Mouse (Mus musculus) embryonic facial prominence, embryonic 14.5 days (tissue): ENCODE data around the gene Vrtn. TPM values are rescaled to one million over a fixed set of nuclear protein-coding genes. Genes with fewer than 3 reads are reported as not detected.

ENCODE experiments used
- ATAC-seq: fragments of 200-750 bp; cut with Nextera tagmentation; 2 replicates; pipeline ENCODE4 v1.8.0; 2017; ENCODE audit warnings: low read depth, moderate number of reproducible peaks, moderate TSS enrichment
- DNase-seq: peaks from one replicate; pipeline ENCODE4 v3.0.0-alpha.2; 2015; ENCODE audit warnings: low spot score
- H3K27ac ChIP-seq: fragments of 300-500 bp; sonication (generic); replicated peaks from 2 replicates; pipeline ENCODE4 v1.5.1; 2014; ENCODE audit warnings: low read depth, mild to moderate bottlenecking, low read length, moderate library complexity
- H3K27me3 ChIP-seq: fragments of 300-500 bp; sonication (generic); replicated peaks from 2 replicates; pipeline ENCODE4 v1.6.1; 2014; ENCODE audit warnings: low read length; ENCODE audit not compliant: control insufficient read depth, insufficient read depth
- H3K36me3 ChIP-seq: fragments of 300-500 bp; sonication (generic); 2 replicates; pipeline ENCODE4 v1.6.1; 2014; ENCODE audit warnings: low read length, mixed read lengths; ENCODE audit not compliant: control insufficient read depth, insufficient read depth
- H3K4me1 ChIP-seq: fragments of 300-500 bp; sonication (generic); 2 replicates; pipeline ENCODE4 v1.6.1; 2014; ENCODE audit warnings: antibody characterized with exemption, low read length; ENCODE audit not compliant: control insufficient read depth, insufficient read depth
- H3K4me2 ChIP-seq: fragments of 300-500 bp; sonication (generic); 2 replicates; pipeline ENCODE4 v1.6.1; 2014; ENCODE audit warnings: low read depth, mild to moderate bottlenecking, low read length, moderate library complexity, mixed read lengths
- H3K4me3 ChIP-seq: fragments of 300-500 bp; sonication (generic); 2 replicates; pipeline ENCODE4 v1.5.1; 2014; ENCODE audit warnings: low read depth, mild to moderate bottlenecking, low read length
- H3K9ac ChIP-seq: fragments of 300-500 bp; sonication (generic); 2 replicates; pipeline ENCODE4 v1.6.1; 2014; ENCODE audit warnings: low read depth, mild to moderate bottlenecking, low read length, moderate library complexity, mixed read lengths
- H3K9me3 ChIP-seq: fragments of 300-500 bp; sonication (generic); 2 replicates; pipeline ENCODE4 v1.6.1; 2016; ENCODE audit warnings: low read length; ENCODE audit not compliant: control insufficient read depth
- WGBS: fragments of 180-500 bp; shearing (Covaris S2); extraction: QIAGEN DNeasy Blood & Tissue Kit; methylation state at CpG from one replicate; pipeline ENCODE4 v1.1.7; 2014; 5-methylcytosine and 5-hydroxymethylcytosine counted together
- polyA plus RNA-seq: library from polyadenylated mRNA; unstranded; fragments of >200 nt; fragmentation: Nextera tagmentation; extraction: Ambion mirVana; gene quantifications from 2 replicates; pipeline ENCODE4 v1.2.1, GENCODE M21; 2014

The Vrtn gene
- polyA plus RNA-seq: not detected in 2 replicates

DNA sequence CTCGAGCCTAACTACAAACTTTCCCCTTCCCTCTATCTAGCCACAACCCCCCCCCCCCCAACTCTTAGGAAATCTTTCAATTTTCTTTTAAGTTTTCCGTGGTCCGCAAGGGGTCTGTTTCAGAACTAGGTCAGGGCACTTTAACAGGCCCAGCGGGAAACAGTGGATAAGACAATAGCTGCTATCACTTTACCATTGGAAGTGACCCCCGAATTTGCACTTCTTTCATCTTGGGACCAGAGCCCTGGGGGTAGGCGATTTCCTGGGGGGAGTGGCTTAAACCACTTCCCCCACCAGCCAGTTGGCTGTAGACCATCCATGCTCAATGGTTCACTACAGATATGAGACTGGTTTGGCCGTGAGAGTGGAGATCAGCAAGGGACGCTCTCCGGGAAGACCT, at the start of gene Vrtn:
Gene Vrtn (plus strand): TSS at position 366 of the 400 bp plus-strand sequence.
- Histone ChIP-seq H3K36me3 (no peaks in the 10 kb centered on the region), H3K4me2 (no peak within 1 kb of the TSS), H3K9ac (no peak within 1 kb of the TSS), H3K4me1 (no peaks in the 10 kb centered on the region), H3K4me3 (no peak within 1 kb of the TSS), H3K27me3 (peaks cover 50% of the 10 kb centered on the region), H3K27ac (no peak within 1 kb of the TSS), H3K9me3 (no peaks in the 10 kb centered on the region)
- ATAC-seq (no peak), DNase-seq (no peak)
- WGBS: 4% methylated on average over 9 of the region's 9 CpGs

DNA sequence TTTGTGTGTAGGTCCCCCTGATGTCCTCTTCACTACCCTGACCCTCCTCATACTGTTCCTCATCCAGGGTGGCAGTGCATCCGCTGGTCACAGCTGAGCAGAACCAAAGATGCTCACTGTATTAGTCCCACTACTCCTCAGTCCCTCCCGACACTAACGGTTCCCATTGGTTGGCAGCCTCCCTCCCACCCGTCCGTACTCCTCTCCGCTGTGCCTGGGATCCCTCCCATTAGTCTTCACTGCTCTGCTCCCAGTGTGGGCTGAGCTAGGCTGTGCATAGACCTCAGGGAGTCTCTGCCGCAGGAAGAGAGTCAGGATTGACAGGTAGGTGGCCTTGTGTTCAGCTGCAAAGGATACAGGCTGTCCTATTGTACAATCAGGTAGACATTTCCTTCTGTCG, 42.5 kb upstream of the Vrtn start:
- Histone ChIP-seq H3K27me3 (no peaks in the 10 kb centered on the region), H3K36me3 (0 out of 2 replicates have a peak, but pooled peaks cover 7% of the 10 kb centered on the region), H3K9ac (no peak overlapping the region), H3K4me2 (no peak overlapping the region), H3K27ac (no peak overlapping the region), H3K4me1 (no peaks in the 10 kb centered on the region), H3K9me3 (no peaks in the 10 kb centered on the region), H3K4me3 (no peak overlapping the region)
- no peak for ATAC-seq
- no peak for DNase-seq
- WGBS: 19% methylated on average over 8 of the region's 8 CpGs

DNA sequence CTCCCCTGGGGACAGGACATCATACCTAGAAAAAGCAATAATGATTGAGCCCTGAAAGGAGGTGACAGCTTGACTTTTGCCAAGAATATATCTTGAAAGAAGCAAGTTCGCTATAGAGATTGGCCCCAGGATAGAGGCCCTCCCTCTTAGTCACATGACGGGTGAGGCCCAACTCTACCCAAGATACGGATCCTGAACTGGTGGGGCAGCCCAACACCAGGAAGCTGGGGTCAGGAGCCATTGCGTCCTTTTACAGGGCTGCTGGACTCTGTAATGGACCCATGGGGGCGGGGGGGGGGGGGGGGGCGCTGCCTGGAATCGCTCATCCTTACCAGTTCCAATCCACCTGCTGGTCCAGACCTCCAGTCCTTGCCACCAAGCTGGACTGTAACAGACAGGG, 36.8 kb upstream of the Vrtn start:
- DNase-seq (no peak), ATAC-seq (no peak)
- H3K36me3 ChIP-seq: peaks cover 25% of the 10 kb centered on the region; the same call in 1 of the 2 replicates
- H3K4me3 ChIP-seq: no peak overlapping the region
- 82% methylated on average over 5 of the region's 7 CpGs for WGBS
- H3K9ac ChIP-seq: no peak overlapping the region
- no peak overlapping the region for H3K4me2 ChIP-seq
- no peaks in the 10 kb centered on the region for H3K4me1 ChIP-seq
- no peak overlapping the region for H3K27ac ChIP-seq
- no peaks in the 10 kb centered on the region for H3K9me3 ChIP-seq
- no peaks in the 10 kb centered on the region for H3K27me3 ChIP-seq

DNA sequence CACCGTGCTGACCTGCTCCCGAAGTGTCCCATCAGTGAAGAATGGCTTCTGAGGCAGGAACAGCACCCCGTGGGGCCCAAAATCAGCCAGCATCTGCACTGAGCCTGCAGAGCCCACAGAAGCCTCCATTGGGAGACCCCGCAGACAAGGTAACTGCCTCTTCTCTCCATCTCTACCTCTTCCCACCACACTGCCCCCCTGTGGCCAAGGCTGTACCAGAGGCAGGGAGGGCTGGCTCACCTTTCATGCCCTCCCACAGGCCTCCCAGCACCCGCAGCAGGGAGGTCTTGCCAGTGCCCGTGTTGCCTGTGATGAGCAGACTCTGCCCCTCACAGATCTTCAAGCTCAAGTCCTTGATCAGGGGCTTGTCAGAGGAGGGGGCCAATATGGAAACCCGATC, 35.0 kb upstream of the Vrtn start:
- H3K27ac ChIP-seq: no peak overlapping the region
- H3K4me3 ChIP-seq: no peak overlapping the region
- H3K27me3 ChIP-seq: no peaks in the 10 kb centered on the region
- H3K9ac ChIP-seq: no peak overlapping the region
- DNase-seq (no peak), ATAC-seq (no peak)
- H3K4me2 ChIP-seq: no peak overlapping the region
- 76% methylated on average over 7 of the region's 7 CpGs for WGBS
- H3K36me3 ChIP-seq: peaks cover 29% of the 10 kb centered on the region; the same call in 1 of the 2 replicates
- no peaks in the 10 kb centered on the region for H3K9me3 ChIP-seq
- no peaks in the 10 kb centered on the region for H3K4me1 ChIP-seq

DNA sequence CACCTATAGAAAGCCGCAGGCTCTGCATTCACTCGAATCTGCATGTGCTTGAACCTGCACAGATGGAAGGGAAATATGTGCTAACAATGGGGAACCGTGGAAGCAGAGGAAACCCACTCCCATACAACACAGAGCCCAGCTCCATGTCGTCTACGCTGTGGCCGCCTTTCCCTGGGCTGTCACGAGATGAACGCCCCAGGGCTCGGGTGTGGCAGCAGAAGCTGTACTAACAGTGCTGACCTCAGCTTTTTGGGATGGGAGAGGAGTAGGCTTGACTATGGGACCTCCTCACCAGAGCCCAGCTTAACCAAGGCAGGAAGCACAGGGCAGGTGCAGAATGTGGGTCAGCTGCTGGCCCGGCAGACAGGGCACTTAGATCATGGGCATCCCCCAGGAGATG, 29.1 kb upstream of the Vrtn start:
- Histone ChIP-seq H3K36me3 (peaks cover 31% of the 10 kb centered on the region; the same call in 1 of the 2 replicates), H3K9me3 (no peaks in the 10 kb centered on the region), H3K9ac (no peak overlapping the region), H3K27me3 (no peaks in the 10 kb centered on the region), H3K27ac (no peak overlapping the region), H3K4me1 (no peaks in the 10 kb centered on the region), H3K4me3 (no peak overlapping the region), H3K4me2 (no peak overlapping the region)
- no peak for ATAC-seq
- WGBS: 85% methylated on average over 10 of the region's 10 CpGs
- DNase-seq: no peak

DNA sequence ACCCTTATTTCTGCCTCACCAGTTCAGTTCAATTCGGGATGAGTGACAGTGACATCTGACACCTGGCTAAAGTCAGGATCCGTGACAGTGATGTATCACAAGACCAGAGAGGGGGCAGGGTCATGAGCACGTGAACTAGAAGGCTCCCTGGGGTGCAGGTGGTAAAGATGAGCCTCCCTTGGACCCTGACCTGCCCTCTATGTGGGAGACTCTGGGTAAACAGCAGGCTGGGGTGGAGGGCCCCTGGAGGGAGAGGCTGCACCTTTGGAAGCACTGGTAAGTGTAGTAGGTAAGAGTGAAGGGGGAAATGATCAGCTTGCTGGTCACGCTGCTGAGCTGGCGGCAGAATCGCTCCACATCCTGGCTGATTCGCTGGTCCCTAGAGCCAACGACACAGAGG, 28.3 kb upstream of the Vrtn start:
- Histone ChIP-seq H3K4me1 (no peaks in the 10 kb centered on the region), H3K9ac (no peak overlapping the region), H3K27ac (no peak overlapping the region), H3K9me3 (no peaks in the 10 kb centered on the region), H3K27me3 (no peaks in the 10 kb centered on the region), H3K4me2 (no peak overlapping the region), H3K4me3 (no peak overlapping the region), H3K36me3 (peaks cover 27% of the 10 kb centered on the region; the same call in 1 of the 2 replicates)
- ATAC-seq (no peak), DNase-seq (no peak)
- 64% methylated on average over 8 of the region's 8 CpGs for WGBS

DNA sequence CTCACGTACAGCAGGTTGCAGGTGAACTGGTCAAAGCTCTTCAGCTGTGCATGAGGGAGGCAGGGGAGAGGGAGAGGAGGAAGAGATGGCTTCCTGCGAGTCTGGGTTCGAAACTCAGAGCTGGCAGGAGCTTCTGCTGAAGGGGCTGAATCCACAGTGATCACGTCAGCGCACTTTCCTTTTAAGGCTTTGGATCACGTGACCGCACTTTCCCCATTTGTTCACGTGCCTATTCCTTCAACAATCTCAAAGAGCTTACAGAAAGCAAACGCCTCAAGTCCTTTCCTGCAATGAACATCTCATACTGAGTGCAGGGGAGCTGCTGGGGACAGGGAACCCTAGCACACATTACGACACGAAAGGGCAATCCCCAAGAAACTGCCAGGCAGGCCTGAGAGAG, 26.8 kb upstream of the Vrtn start:
- H3K9ac ChIP-seq: no peak overlapping the region
- H3K36me3 ChIP-seq: peaks cover 18% of the 10 kb centered on the region; the same call in 1 of the 2 replicates
- H3K4me2 ChIP-seq: no peak overlapping the region
- H3K27ac ChIP-seq: no peak overlapping the region
- no peaks in the 10 kb centered on the region for H3K4me1 ChIP-seq
- DNase-seq (no peak), ATAC-seq (no peak)
- WGBS: 87% methylated on average over 11 of the region's 11 CpGs
- H3K4me3 ChIP-seq: no peak overlapping the region
- no peaks in the 10 kb centered on the region for H3K27me3 ChIP-seq
- H3K9me3 ChIP-seq: no peaks in the 10 kb centered on the region

DNA sequence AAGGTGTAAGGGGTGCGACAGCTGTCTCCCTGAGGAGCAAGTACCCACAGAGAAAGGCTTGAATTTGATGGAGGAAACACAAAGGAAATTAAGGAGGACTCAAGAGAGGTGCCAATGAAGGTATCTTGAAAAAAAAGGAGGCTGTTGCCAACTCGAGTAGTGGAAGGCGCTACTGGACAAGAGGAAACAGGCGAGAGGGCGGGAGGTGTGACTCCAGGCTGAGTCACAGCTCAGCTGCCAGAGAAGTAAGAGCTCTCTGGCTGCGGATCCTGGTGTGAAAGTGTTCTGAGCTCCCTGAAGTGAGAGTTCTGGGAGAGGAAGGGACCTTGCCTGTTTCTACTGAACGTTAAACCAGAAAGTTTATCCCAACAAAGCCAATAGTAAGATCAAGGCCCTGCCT, 26.3 kb upstream of the Vrtn start:
- no peak for ATAC-seq
- no peaks in the 10 kb centered on the region for H3K27me3 ChIP-seq
- H3K9me3 ChIP-seq: no peaks in the 10 kb centered on the region
- no peak overlapping the region for H3K4me2 ChIP-seq
- H3K4me1 ChIP-seq: no peaks in the 10 kb centered on the region
- no peak overlapping the region for H3K9ac ChIP-seq
- 74% methylated on average over 7 of the region's 7 CpGs for whole genome bisulfite sequencing
- DNase-seq: no peak
- H3K27ac ChIP-seq: no peak overlapping the region
- H3K36me3 ChIP-seq: peaks cover 14% of the 10 kb centered on the region; the same call in 1 of the 2 replicates
- H3K4me3 ChIP-seq: no peak overlapping the region

DNA sequence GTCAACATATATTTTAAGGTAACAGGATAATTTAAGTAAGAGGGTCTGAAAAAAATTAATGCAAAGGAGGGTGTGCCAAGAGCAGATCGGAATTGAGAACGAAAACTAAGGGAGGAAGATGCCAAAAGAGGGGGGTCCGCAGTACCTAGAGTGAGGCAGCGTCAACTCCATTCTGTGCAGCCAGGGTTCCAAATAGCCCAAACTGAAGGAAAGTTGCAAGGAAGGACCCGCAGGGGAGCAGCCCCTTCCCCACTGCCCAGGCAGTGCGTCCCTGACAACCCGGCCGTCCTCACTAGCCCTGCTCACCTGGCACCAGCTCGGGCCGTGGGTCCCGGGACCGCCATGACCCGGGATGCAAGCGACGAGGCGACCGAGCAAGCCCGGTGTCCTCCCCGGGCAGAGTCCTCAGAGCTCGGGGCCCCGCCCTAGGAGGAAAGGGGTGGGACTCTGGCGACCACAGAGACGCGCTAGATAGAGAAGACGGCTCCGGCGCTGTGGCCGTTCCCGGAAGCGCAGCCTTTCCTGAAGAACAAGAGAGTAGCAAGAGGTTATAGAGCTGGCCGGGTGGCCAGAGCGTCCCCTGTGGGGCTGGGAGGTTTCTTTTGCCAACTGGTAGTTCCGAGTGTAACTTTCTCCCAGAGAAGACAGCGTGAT, 23.7 kb upstream of the Vrtn start, which contains the start of gene Abcd4:
Gene Abcd4 (minus strand): TSS at position 437 of the 654 bp plus-strand sequence.
- DNase-seq (peak; percentile 97), ATAC-seq (peak; percentile 100)
- Histone ChIP-seq H3K27ac (peak within 1 kb of the TSS; percentile 65), H3K9ac (peak within 1 kb of the TSS; percentile 82), H3K4me1 (no peaks in the 10 kb centered on the region), H3K36me3 (peaks cover 14% of the 10 kb centered on the region; the same call in 1 of the 2 replicates), H3K27me3 (no peaks in the 10 kb centered on the region), H3K9me3 (no peaks in the 10 kb centered on the region), H3K4me3 (peak within 1 kb of the TSS; percentile 83), H3K4me2 (peak within 1 kb of the TSS; percentile 65)
- under 1% methylated on average over 33 of the region's 34 CpGs for WGBS
